ENCODE assay signal across 13 mouse cellular contexts in genomic region chr1:185610586-185610985, GRCm38 (mm10).
A peak's percentile ranks its signal among the peaks of the same experiment; 100 is the strongest.
DNase-seq lines count a peak whose midpoint lies in the region; ATAC-seq lines count a peak whose summit lies in the region.
"Had no signal": no experiment of that assay in that cellular context is flagged by ENCODE, and none has a peak within 500 bp of the region (broad histone marks: within the 10 kb centered on the region; RNA-seq: fewer than 3 reads in every experiment).

No protein-coding gene starts in this region.

- H3K9ac ChIP-seq in liver, embryonic 16.5 days (ENCODE audit: low read depth, low read length), result no peak overlapping the region
- H3K9ac ChIP-seq in liver, embryonic 11.5 days (ENCODE audit: low read depth, low read length), result no peak overlapping the region
- H3K9ac ChIP-seq: forebrain, embryonic 15.5 days; heart, embryonic 15.5 days; neural tube, embryonic 15.5 days had no signal

- peak; percentile 24; the same call in 1 of the 2 replicates for ATAC-seq in liver, embryonic 16.5 days (ENCODE audit: low read depth)
- ATAC-seq in liver, embryonic 11.5 days (replicated peaks; ENCODE audit: low FRiP score), result no peak
- ATAC-seq in erythroblast, adult 5-6 weeks (replicated peaks; ENCODE audit: low FRiP score, poor library complexity, severe bottlenecking), result no peak
- ATAC-seq: forebrain, embryonic 15.5 days had no signal

- no peak overlapping the region for H3K4me3 ChIP-seq in liver, embryonic 16.5 days (ENCODE audit: low read depth, low read length)
- H3K4me3 ChIP-seq in liver, embryonic 11.5 days (ENCODE audit: low read depth, low read length), result no peak overlapping the region
- H3K4me3 ChIP-seq: forebrain, embryonic 15.5 days; heart, embryonic 15.5 days; neural tube, embryonic 15.5 days had no signal

- no peaks in the 10 kb centered on the region for H3K36me3 ChIP-seq in liver, embryonic 16.5 days (ENCODE audit: control insufficient read depth, insufficient read depth)
- no peaks in the 10 kb centered on the region for H3K36me3 ChIP-seq in liver, embryonic 11.5 days (ENCODE audit: control insufficient read depth, insufficient read depth, low read length)
- H3K36me3 ChIP-seq: forebrain, embryonic 15.5 days; heart, embryonic 15.5 days; neural tube, embryonic 15.5 days had no signal

- peak; percentile 4 to 27 for DNase-seq in frontal cortex, adult 2 months (ENCODE audit: extremely low spot score in 1 of 2, low spot score in 1 of 2)
- no peak for DNase-seq in frontal cortex, postnatal 14 days (ENCODE audit: low spot score in 2 of 2)
- no peak for DNase-seq in liver, embryonic 11.5 days (ENCODE audit: low spot score)
- peak; percentile 5 to 7 for DNase-seq in heart, postnatal 14 days
- peak; percentile 42 for DNase-seq in ovary, postnatal 14 days (ENCODE audit: low spot score)
- DNase-seq in thymus, postnatal 0 days (ENCODE audit: low spot score), result no peak
- DNase-seq: kidney, adult 2 months had no signal

- H3K4me2 ChIP-seq in liver, embryonic 16.5 days (ENCODE audit: low read depth, low read length), result no peak overlapping the region
- H3K4me2 ChIP-seq in liver, embryonic 11.5 days, result no peak overlapping the region
- H3K4me2 ChIP-seq: forebrain, embryonic 15.5 days; heart, embryonic 15.5 days; midbrain, embryonic 11.5 days; neural tube, embryonic 15.5 days had no signal

- H3K4me1 ChIP-seq in liver, embryonic 16.5 days (ENCODE audit: control insufficient read depth, low read depth, low read length), result no peaks in the 10 kb centered on the region
- H3K4me1 ChIP-seq in liver, embryonic 11.5 days (replicated peaks; ENCODE audit: control insufficient read depth, insufficient read depth, low read length), result no peaks in the 10 kb centered on the region
- H3K4me1 ChIP-seq: forebrain, embryonic 15.5 days; neural tube, embryonic 15.5 days had no signal

- no peaks in the 10 kb centered on the region for H3K9me3 ChIP-seq in liver, embryonic 16.5 days (replicated peaks; ENCODE audit: control insufficient read depth, low read length)
- no peaks in the 10 kb centered on the region for H3K9me3 ChIP-seq in liver, embryonic 11.5 days (ENCODE audit: control insufficient read depth, low read length)
- H3K9me3 ChIP-seq: forebrain, embryonic 15.5 days; heart, embryonic 15.5 days; neural tube, embryonic 15.5 days had no signal

- WGBS in liver, embryonic 16.5 days (ENCODE audit: insufficient replicate concordance), result 54% methylated on average over 3 of the region's 3 CpGs
- 56% methylated on average over 3 of the region's 3 CpGs for WGBS in liver, embryonic 11.5 days

- intact Hi-C loops in heart, postnatal 14 days (cut with DNase I), result no loop called here

- H3K27me3 ChIP-seq in liver, embryonic 16.5 days (ENCODE audit: control insufficient read depth, insufficient read depth, low read depth, low read length), result no peaks in the 10 kb centered on the region
- H3K27me3 ChIP-seq in liver, embryonic 11.5 days (replicated peaks; ENCODE audit: control insufficient read depth, insufficient read depth, low read length), result no peaks in the 10 kb centered on the region
- H3K27me3 ChIP-seq: forebrain, embryonic 15.5 days; heart, embryonic 15.5 days; neural tube, embryonic 15.5 days had no signal

- H3K27ac ChIP-seq in liver, embryonic 16.5 days (ENCODE audit: low read length), result no peak overlapping the region
- no peak overlapping the region for H3K27ac ChIP-seq in liver, embryonic 11.5 days (ENCODE audit: low read depth, low read length)
- H3K27ac ChIP-seq: forebrain, embryonic 15.5 days; heart, embryonic 15.5 days; neural tube, embryonic 15.5 days had no signal

Comparison
In these comparisons a context has a peak if more than half of its experiments do, and no peak if none do; other contexts are left out.
1. DNase-seq: peak in frontal cortex, adult 2 months (2 of 2), heart, postnatal 14 days (2 of 2) and ovary, postnatal 14 days (single experiment); none in frontal cortex, postnatal 14 days (0 of 2), liver, embryonic 11.5 days (single experiment) and thymus, postnatal 0 days (single experiment).